Mouse (Mus musculus): Measurements from ENCODE around the gene Memo1. TPM values are rescaled to one million over a fixed set of nuclear protein-coding genes. Genes with fewer than 3 reads are reported as not detected.

The Memo1 gene
- polyA plus RNA-seq, 1 experiment from 2014 or later: 83.7 TPM

DNA sequence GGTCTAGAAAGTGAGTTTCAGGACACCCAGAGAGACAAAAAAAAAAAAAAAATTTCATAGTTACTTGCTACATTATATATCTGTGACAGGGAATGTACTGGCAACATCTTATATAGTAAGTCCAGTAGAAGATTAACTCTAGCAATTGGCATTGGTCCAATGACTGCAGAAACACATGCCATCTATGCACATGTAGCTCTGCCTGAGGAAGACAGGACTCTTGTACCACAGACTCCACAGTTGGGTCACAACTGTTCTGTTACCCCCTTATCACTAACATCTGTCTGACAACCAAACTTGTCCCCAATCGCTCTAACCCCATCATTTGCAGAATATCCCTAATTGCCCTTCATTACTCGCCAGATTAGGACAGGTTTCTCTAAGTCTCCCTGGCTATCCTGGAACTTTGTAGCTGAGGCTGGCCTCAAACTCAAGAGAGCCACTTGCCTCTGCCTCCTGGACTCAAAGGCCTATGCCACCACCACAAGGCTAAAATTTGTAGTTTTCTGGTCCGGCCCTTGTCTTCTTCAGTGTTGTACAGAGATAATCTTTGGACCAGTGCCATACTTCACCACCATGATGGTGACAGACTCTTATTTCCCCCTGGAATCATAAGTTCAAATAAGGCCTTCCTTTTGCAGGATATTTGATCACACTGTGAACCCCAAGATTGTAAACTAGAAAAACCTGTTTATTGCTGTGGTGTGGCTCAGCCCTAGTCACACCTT, 23.6 kb downstream of the Memo1 start:
- Histone ChIP-seq H3K27me3 (no peaks in the 10 kb centered on the region), H3K4me2 (replicated peaks) (no peak overlapping the region), H3K4me3 (no peak overlapping the region), H3K4me1 (no peaks in the 10 kb centered on the region), H3K9ac (no peak overlapping the region), H3K9me3 (no peaks in the 10 kb centered on the region), H3K36me3 (no peaks in the 10 kb centered on the region), H3K27ac (no peak overlapping the region)
- ATAC-seq (ENCODE audit: insufficient number of reproducible peaks, insufficient read depth, low FRiP score, low TSS enrichment): no peak
- 89% methylated on average over 3 of the region's 3 CpGs for WGBS

DNA sequence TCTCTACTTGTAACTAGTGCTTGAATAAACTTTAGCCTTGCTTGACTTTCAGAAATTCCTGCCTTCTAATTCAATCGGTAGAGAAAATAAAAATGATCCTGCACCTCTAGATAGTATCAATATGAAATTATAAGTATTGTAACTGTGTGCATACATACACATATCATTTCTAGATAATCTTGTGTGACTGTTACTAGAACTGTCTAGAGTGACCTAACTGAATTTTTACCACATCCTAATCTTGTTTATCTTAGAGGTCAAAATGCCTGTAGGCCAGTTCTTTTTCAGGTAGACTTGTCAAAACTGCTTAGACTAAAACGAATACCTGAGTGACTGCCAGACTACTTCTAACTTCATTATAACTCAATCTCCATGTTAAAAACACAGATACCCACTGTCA, 25.1 kb downstream of the Memo1 start:
- no peak for ATAC-seq (ENCODE audit: insufficient number of reproducible peaks, insufficient read depth, low FRiP score, low TSS enrichment)
- Histone ChIP-seq H3K4me1 (peaks cover 10% of the 10 kb centered on the region), H3K9ac (no peak overlapping the region), H3K9me3 (no peaks in the 10 kb centered on the region), H3K36me3 (no peaks in the 10 kb centered on the region), H3K27ac (no peak overlapping the region), H3K4me2 (replicated peaks) (no peak overlapping the region), H3K27me3 (no peaks in the 10 kb centered on the region), H3K4me3 (no peak overlapping the region)
- 83% methylated on average over 2 of the region's 2 CpGs for WGBS

DNA sequence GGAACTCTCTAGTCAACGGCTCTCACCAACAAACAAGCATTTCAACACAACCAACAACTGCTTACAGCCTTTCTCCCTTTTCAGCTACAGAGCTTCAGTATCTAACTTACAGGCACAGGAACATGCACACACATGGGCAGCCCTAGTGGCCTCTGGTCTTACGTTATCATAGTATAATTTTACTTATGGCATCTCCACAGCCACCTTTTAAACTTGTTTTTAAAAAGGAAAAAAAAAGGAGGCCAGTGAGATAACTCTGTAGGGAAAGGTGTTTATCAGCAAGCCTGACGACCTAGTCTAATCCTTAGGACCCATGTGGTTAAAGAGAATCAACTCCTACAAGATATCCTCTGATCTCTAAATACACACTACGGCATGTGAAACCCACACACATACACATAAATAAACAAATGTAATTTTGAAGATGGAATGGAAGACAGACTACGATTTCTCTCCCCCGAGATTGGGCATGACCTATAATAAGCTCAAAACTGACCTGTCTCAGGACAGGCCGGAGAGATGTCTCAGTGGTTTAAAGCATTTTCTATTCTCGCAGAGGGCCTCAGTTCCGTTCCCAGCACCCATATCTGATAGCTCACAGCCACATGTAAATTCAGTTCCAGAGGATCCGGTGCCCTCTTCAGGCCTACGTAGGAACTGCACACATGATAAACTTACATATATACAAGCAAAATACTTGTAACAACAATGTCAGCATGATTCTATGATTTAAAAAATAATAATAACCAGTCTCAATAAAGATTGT, 27.7 kb downstream of the Memo1 start:
- no peaks in the 10 kb centered on the region for H3K9me3 ChIP-seq

DNA sequence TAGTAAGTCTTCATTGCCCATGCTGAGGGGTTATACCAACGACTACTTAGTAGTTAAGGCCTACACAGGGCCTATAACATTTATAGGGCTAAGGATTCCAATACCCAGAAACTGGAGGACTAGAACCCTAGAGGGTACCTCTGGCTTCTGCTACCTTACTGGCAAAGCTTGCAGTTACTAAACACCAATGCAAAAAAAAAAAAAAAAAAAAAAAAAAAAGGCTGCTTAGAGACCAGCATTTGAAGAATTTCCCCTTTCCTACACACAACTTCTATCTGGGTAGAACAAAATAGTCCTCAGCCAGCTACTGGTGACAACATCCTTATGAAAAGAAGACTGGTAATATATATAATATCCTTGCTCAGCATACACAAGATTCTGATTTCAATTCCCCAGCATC, 29.7 kb downstream of the Memo1 start:
- 50% methylated on average over 1 of the region's 1 CpGs for WGBS
- Histone ChIP-seq H3K4me3 (no peak overlapping the region), H3K36me3 (no peaks in the 10 kb centered on the region), H3K27me3 (no peaks in the 10 kb centered on the region), H3K4me2 (replicated peaks) (no peak overlapping the region), H3K4me1 (peaks cover 20% of the 10 kb centered on the region), H3K9me3 (no peaks in the 10 kb centered on the region), H3K9ac (no peak overlapping the region), H3K27ac (no peak overlapping the region)
- ATAC-seq (ENCODE audit: insufficient number of reproducible peaks, insufficient read depth, low FRiP score, low TSS enrichment): no peak

More for the DNA sequence above, 27.7 kb downstream of the Memo1 start:
- H3K4me1 ChIP-seq: peaks cover 20% of the 10 kb centered on the region
- no peak overlapping the region for H3K27ac ChIP-seq
- no peak for ATAC-seq (ENCODE audit: insufficient number of reproducible peaks, insufficient read depth, low FRiP score, low TSS enrichment)
- H3K36me3 ChIP-seq: no peaks in the 10 kb centered on the region
- WGBS: 90% methylated on average over 11 of the region's 11 CpGs
- H3K9ac ChIP-seq: no peak overlapping the region
- H3K4me2 ChIP-seq (replicated peaks): no peak overlapping the region
- no peaks in the 10 kb centered on the region for H3K27me3 ChIP-seq
- H3K4me3 ChIP-seq: no peak overlapping the region

DNA sequence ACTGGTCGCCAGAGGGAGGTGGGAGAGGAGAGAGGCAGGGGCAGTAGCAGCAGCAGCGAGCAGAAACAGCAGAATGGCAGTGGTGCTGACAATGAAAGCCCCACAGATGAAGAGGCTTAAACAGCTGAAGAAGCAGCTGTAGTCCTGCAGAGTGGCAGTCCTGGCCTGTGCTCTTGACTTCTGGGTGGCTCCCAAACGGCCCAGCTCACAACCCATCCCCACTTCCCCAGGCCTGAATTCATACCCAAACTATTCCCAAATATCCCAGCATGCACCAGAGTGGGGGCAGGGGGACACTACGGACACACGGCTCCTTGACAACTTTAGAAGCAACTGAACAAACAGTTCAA, 30.2 kb downstream of the Memo1 start:
- peaks cover 20% of the 10 kb centered on the region for H3K4me1 ChIP-seq
- no peaks in the 10 kb centered on the region for H3K27me3 ChIP-seq
- no peak overlapping the region for H3K9ac ChIP-seq
- H3K4me2 ChIP-seq (replicated peaks): no peak overlapping the region
- no peaks in the 10 kb centered on the region for H3K36me3 ChIP-seq
- H3K27ac ChIP-seq: 0 out of 2 replicates have a peak overlapping the region, but pooled peaks have one; percentile 0
- H3K4me3 ChIP-seq: no peak overlapping the region
- WGBS: 32% methylated on average over 5 of the region's 5 CpGs
- ATAC-seq (ENCODE audit: insufficient number of reproducible peaks, insufficient read depth, low FRiP score, low TSS enrichment): 0 out of 2 replicates have a peak, but pooled peaks have one; percentile 60
- H3K9me3 ChIP-seq: no peaks in the 10 kb centered on the region

DNA sequence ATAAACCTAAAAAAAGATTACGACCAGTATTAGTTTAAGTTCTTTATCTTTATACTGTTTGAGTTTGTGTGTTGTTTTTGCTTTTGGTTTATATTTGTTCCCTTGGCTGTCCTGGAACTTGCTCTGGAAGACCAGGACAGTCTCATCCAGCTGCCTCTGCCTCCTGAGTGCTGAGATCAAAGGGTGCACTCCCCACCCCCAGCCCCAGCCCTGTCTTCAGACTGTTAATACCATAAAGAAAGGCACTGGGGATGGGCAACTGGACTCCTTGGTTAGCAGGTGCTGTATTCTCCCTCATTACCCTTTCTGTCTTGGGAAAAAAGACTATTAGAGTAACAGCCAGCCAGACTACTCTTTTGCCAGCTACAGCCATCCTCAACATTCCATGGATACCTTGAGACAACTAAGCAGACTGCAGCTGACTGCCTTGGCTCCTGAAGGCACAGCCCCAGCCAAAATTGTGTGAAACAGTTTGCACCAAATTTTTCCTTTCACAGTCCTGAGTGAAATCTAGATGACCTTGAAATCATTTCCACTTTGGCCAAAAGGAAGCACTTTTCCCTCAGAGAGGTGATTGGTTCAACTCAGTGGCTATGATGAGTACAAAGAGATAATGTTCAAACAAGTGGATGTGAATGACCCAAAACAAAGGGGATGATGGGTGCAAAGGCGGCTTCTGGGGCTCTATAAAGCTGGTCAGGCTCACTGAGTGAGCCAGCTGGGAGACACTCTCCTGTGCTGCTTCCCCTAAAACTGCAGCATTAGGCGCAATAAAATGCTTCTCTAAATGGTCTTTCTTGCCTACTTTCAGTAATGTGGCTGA, 30.8 kb downstream of the Memo1 start:
- Histone ChIP-seq H3K27ac (0 out of 2 replicates have a peak overlapping the region, but pooled peaks have one; percentile 0), H3K9me3 (no peaks in the 10 kb centered on the region), H3K27me3 (no peaks in the 10 kb centered on the region), H3K4me3 (no peak overlapping the region), H3K9ac (no peak overlapping the region), H3K4me1 (peaks cover 20% of the 10 kb centered on the region), H3K36me3 (no peaks in the 10 kb centered on the region), H3K4me2 (replicated peaks) (no peak overlapping the region)
- 72% methylated on average over 3 of the region's 3 CpGs for WGBS
- no peak for ATAC-seq (ENCODE audit: insufficient number of reproducible peaks, insufficient read depth, low FRiP score, low TSS enrichment)

DNA sequence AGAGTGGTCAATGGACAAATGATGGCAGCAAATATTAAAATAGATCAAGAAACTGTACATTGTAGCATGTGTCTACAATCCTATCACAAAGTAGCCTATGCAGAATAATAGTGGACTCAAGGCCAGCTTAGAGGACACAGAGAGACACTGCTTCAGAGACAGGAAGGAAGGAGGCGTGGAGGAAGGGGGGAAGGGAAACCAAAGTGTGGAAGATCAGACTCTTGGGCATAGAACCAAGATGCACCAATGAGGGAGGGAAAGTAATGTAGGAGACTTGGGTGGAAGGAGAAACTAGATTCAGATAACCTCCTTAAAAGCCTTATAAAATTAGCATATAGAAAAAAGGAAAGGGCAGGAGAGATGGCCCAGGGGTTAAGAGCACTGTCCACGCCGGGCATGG, 32.9 kb downstream of the Memo1 start:
- H3K27ac ChIP-seq: no peak overlapping the region
- H3K36me3 ChIP-seq: no peaks in the 10 kb centered on the region; the same call in 1 of the 2 replicates
- no peak for ATAC-seq (ENCODE audit: insufficient number of reproducible peaks, insufficient read depth, low FRiP score, low TSS enrichment)
- H3K4me1 ChIP-seq: peaks cover 20% of the 10 kb centered on the region
- no peaks in the 10 kb centered on the region for H3K27me3 ChIP-seq
- no peak overlapping the region for H3K9ac ChIP-seq
- 96% methylated on average over 3 of the region's 3 CpGs for WGBS
- no peaks in the 10 kb centered on the region for H3K9me3 ChIP-seq
- H3K4me2 ChIP-seq (replicated peaks): no peak overlapping the region
- no peak overlapping the region for H3K4me3 ChIP-seq

DNA sequence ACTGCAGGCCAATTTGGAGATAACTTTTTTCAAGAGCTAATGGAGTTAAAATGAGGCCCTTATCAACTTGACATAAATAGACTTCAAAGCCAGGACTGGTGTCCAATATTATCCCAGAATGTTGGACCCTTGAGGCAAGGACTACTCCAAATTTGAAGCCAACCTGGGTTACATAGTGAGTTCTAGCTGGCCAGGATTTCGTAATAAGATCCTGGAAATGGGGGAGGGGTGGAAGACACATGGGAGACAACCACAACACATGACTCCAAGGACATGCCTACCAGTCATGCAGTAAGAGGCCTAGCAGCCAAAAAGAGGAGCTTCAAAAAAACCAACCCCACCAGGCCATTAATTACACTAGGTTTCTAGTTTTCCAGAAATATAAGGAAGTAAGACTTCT, 50.0 kb downstream of the Memo1 start:
- Histone ChIP-seq H3K9ac (no peak overlapping the region), H3K27me3 (no peaks in the 10 kb centered on the region), H3K27ac (no peak overlapping the region), H3K36me3 (0 out of 2 replicates have a peak, but pooled peaks cover 3% of the 10 kb centered on the region), H3K4me2 (replicated peaks) (no peak overlapping the region), H3K9me3 (no peaks in the 10 kb centered on the region), H3K4me3 (no peak overlapping the region), H3K4me1 (no peaks in the 10 kb centered on the region)
- ATAC-seq (ENCODE audit: insufficient number of reproducible peaks, insufficient read depth, low FRiP score, low TSS enrichment): no peak
- 46% methylated on average over 1 of the region's 1 CpGs for WGBS

DNA sequence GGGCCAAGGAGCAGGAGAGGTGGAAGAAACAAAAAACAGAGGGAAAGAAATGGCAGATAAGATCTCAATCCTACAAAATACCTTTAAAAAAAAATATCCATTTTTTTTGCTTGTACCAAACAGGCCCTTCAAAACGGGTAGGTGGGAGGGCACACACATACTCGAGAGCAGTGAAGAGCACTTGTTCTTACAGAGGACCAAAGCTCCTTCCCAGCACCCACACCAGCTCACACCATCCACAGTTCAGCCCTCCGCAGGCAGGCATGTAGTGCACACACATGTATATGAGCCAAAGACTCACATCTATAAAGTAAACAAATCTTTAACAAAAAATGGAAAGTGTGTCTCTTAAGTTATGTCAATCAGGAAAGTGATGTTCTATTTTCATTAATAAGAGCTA, 52.5 kb downstream of the Memo1 start:
- no peak for ATAC-seq (ENCODE audit: insufficient number of reproducible peaks, insufficient read depth, low FRiP score, low TSS enrichment)
- no peak overlapping the region for H3K4me2 ChIP-seq (replicated peaks)

DNA sequence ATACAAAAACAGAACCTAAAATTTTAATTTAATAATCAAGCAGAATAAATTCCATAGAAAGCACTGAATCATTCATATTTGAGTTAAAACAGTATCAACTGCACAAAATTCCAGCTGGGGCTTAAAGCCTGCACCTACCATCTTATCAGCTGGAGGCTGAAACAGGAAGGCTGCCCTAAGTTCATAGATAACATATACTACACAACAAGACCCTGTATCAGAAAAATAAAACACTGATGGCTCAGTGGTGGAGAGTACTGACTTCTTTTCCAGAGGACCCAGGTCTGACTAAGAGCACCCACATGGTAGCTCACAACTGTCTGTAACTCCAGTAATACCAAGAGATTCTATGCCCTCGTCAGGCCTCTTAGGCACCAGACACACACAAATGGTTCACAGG, 55.0 kb downstream of the Memo1 start:
- no peak overlapping the region for H3K27ac ChIP-seq
- peaks cover 15% of the 10 kb centered on the region; the same call in 1 of the 2 replicates for H3K36me3 ChIP-seq
- no peaks in the 10 kb centered on the region for H3K9me3 ChIP-seq
- H3K4me3 ChIP-seq: no peak overlapping the region
- no peak overlapping the region for H3K9ac ChIP-seq
- no peaks in the 10 kb centered on the region for H3K4me1 ChIP-seq
- H3K27me3 ChIP-seq: no peaks in the 10 kb centered on the region
- 100% methylated on average over 1 of the region's 1 CpGs for WGBS
- H3K4me2 ChIP-seq (replicated peaks): no peak overlapping the region
- no peak for ATAC-seq (ENCODE audit: insufficient number of reproducible peaks, insufficient read depth, low FRiP score, low TSS enrichment)

More for the DNA sequence above, 52.5 kb downstream of the Memo1 start:
- H3K4me3 ChIP-seq: no peak overlapping the region
- no peaks in the 10 kb centered on the region for H3K9me3 ChIP-seq
- H3K27ac ChIP-seq: no peak overlapping the region
- no peaks in the 10 kb centered on the region for H3K4me1 ChIP-seq
- H3K9ac ChIP-seq: no peak overlapping the region
- no peaks in the 10 kb centered on the region for H3K27me3 ChIP-seq
- H3K36me3 ChIP-seq: peaks cover 10% of the 10 kb centered on the region; the same call in 1 of the 2 replicates
- 78% methylated on average over 3 of the region's 3 CpGs for WGBS

DNA sequence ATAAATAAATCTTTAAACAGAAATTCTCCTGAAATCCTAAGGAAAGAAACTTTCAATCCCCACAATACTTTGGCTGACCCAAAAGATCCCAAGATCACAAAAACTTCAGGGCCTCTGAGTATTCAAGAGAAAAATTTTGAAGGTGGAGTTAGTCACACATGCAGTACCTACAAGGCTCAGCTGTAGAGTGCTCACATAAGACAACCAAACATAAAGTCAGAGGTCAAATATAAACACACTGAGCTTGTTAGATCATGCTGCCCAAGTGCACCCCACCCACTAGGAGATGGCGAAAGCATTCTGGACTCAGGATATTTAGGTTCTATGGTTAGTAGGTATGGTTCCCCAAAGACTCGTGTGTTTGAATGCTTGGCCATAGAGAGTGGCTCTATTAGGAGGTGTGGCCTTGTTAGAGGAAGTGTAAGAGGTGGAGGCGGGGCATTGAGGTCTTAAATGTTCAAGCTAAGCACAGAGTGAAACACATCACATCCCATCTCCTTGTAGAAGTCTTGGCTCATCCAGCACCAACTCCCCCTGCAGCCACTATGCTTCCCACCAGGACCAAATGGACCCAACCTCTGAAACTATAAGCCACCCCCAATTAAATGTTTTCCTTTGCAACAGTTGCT, 67.1 kb downstream of the Memo1 start:
- Histone ChIP-seq H3K36me3 (0 out of 2 replicates have a peak, but pooled peaks cover 6% of the 10 kb centered on the region), H3K4me1 (no peaks in the 10 kb centered on the region), H3K4me3 (no peak overlapping the region), H3K27me3 (no peaks in the 10 kb centered on the region), H3K9me3 (no peaks in the 10 kb centered on the region), H3K4me2 (replicated peaks) (no peak overlapping the region), H3K9ac (no peak overlapping the region), H3K27ac (no peak overlapping the region)
- ATAC-seq (ENCODE audit: insufficient number of reproducible peaks, insufficient read depth, low FRiP score, low TSS enrichment): no peak
- 92% methylated on average over 3 of the region's 3 CpGs for WGBS
